Mouse (Mus musculus): ENCODE data around the gene Zap70. TPM values are rescaled to one million over a fixed set of nuclear protein-coding genes. Genes with fewer than 3 reads are reported as not detected.

The Zap70 gene
- polyA plus RNA-seq, 1 experiment from 2014 or later: 0.39 TPM

DNA sequence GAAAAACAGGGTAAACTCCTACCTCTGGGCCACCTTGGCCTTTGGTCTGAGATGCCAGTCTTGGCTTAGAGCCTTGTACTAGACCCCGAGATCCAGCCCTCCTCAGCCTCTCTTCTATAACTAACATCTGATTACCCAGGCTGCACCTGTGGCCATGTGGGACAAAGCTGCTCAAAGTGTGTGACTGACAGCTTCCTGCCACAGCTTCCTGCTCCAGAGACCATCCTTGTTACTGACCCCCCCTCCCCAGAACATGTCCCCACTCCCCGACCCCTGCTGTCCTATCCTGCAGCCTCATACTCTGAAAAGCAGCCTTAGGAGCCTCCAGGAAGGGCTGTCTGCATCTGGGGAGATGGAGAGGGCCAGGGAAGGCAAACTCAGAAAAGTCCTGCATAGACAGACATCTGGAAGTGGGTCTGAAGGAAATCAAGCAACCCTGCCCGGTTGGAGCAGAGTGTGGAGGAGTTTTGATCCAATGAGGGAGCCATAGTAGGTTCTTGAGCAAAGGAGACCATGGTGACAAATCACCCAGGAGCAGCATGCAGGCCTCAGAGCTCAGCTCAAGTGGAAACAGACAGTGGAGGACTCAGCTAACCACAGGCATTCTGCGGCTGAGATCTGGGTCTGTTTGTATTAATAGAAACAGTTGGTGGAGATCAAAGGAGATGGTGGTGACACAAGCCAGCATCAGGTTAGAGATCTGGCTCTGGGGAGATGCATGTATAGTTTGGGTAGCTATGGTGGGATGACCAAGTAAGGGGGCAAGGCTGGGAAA, 5.0 kb downstream of the Zap70 start:
- Histone ChIP-seq H3K9me3 (ENCODE audit: control insufficient read depth, low read length) (no peaks in the 10 kb centered on the region), H3K4me2 (replicated peaks; ENCODE audit: low read depth, low read length) (no peak overlapping the region), H3K4me3 (ENCODE audit: low read depth, low read length) (no peak overlapping the region), H3K9ac (ENCODE audit: low read depth, low read length) (no peak overlapping the region), H3K36me3 (ENCODE audit: control insufficient read depth, insufficient read depth, low read length) (no peaks in the 10 kb centered on the region), H3K4me1 (replicated peaks; ENCODE audit: control insufficient read depth, insufficient read depth, low read length) (0 out of 2 replicates have a peak, but pooled peaks cover 3% of the 10 kb centered on the region), H3K27ac (ENCODE audit: low read depth, low read length) (no peak overlapping the region), H3K27me3 (ENCODE audit: control insufficient read depth, insufficient read depth, low read length) (peaks cover 5% of the 10 kb centered on the region; the same call in 1 of the 2 replicates)
- no peak for DNase-seq (ENCODE audit: low spot score)
- no peak for ATAC-seq (ENCODE audit: low FRiP score)
- WGBS: 76% methylated on average over 4 of the region's 4 CpGs

DNA sequence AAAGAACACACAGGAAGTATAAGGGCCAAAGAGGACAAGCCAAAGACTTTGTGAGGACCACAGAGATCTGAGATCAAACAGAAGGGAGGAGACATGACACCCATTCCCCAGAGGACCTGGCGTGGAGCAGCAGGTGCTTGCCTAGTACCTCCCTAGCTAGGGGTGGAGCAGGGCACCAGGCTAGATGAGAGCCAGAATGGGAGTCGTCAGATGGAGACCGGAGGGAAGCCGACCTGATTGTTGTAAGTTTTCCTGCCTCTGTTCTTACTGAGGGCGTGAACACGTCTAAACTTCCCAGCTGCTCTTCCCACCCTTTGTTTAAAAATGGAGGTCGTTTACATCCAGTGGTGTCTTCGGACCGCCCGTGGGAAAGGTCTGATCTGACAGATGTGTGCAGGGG, 5.7 kb downstream of the Zap70 start:
- Histone ChIP-seq H3K36me3 (ENCODE audit: control insufficient read depth, insufficient read depth, low read length) (no peaks in the 10 kb centered on the region), H3K9me3 (ENCODE audit: control insufficient read depth, low read length) (no peaks in the 10 kb centered on the region), H3K27ac (ENCODE audit: low read depth, low read length) (no peak overlapping the region), H3K4me3 (ENCODE audit: low read depth, low read length) (no peak overlapping the region), H3K4me1 (replicated peaks; ENCODE audit: control insufficient read depth, insufficient read depth, low read length) (0 out of 2 replicates have a peak, but pooled peaks cover 3% of the 10 kb centered on the region), H3K4me2 (replicated peaks; ENCODE audit: low read depth, low read length) (no peak overlapping the region), H3K9ac (ENCODE audit: low read depth, low read length) (no peak overlapping the region), H3K27me3 (ENCODE audit: control insufficient read depth, insufficient read depth, low read length) (peaks cover 5% of the 10 kb centered on the region; the same call in 1 of the 2 replicates)
- ATAC-seq (ENCODE audit: low FRiP score): no peak
- WGBS: 53% methylated on average over 10 of the region's 10 CpGs
- no peak for DNase-seq (ENCODE audit: low spot score)

DNA sequence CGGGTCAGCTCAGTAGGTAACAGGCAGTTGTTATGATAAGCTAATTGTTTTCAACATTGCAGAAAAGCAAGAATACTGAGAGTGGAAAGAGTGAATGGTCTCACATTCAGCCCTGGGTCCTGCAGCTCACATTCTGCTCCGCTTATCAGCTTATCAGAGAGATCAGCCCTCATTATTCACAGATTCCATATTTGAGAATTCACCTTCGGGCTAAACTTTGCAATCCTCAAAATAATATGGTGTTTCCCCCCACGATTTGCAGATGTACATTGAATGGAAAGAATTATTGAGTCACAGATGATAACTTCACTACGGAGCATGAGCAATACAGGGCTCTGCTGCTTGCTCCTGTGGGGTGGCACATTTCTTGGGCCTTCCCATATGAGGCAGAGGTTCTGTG, 7.2 kb downstream of the Zap70 start:
- Histone ChIP-seq H3K36me3 (ENCODE audit: control insufficient read depth, insufficient read depth, low read length) (no peaks in the 10 kb centered on the region), H3K27ac (ENCODE audit: low read depth, low read length) (no peak overlapping the region), H3K27me3 (ENCODE audit: control insufficient read depth, insufficient read depth, low read length) (peaks cover 5% of the 10 kb centered on the region; the same call in 1 of the 2 replicates), H3K4me1 (replicated peaks; ENCODE audit: control insufficient read depth, insufficient read depth, low read length) (0 out of 2 replicates have a peak, but pooled peaks cover 3% of the 10 kb centered on the region), H3K4me3 (ENCODE audit: low read depth, low read length) (no peak overlapping the region), H3K9ac (ENCODE audit: low read depth, low read length) (no peak overlapping the region), H3K9me3 (ENCODE audit: control insufficient read depth, low read length) (no peaks in the 10 kb centered on the region), H3K4me2 (replicated peaks; ENCODE audit: low read depth, low read length) (no peak overlapping the region)
- DNase-seq (ENCODE audit: low spot score) (no peak), ATAC-seq (ENCODE audit: low FRiP score) (no peak)
- 84% methylated on average over 5 of the region's 5 CpGs for WGBS

DNA sequence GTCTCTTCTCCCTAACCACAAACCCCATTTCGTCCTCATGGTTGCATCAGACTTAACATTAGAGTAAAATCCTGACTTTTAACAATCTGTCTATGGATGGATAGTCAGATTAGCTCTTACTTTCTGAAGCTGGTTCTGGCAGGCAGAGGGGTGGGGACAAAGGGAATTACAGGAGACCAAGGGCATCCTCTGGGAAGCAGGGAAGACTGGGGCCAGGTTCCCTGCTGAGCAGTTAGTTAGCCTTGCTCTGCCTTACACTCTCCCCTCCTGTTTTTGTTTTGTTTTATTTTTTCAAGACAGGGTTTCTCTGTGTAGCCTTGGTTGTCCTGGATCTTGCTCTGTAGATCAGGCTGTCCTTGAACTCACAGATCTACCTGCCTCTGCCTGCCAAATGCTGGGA, 8.4 kb downstream of the Zap70 start:
- no peak overlapping the region for H3K4me2 ChIP-seq (replicated peaks; ENCODE audit: low read depth, low read length)
- peaks cover 5% of the 10 kb centered on the region; the same call in 1 of the 2 replicates for H3K27me3 ChIP-seq (ENCODE audit: control insufficient read depth, insufficient read depth, low read length)
- H3K4me3 ChIP-seq (ENCODE audit: low read depth, low read length): no peak overlapping the region
- no peaks in the 10 kb centered on the region for H3K9me3 ChIP-seq (ENCODE audit: control insufficient read depth, low read length)
- H3K9ac ChIP-seq (ENCODE audit: low read depth, low read length): no peak overlapping the region
- no peak for ATAC-seq (ENCODE audit: low FRiP score)
- H3K36me3 ChIP-seq (ENCODE audit: control insufficient read depth, insufficient read depth, low read length): no peaks in the 10 kb centered on the region
- H3K27ac ChIP-seq (ENCODE audit: low read depth, low read length): no peak overlapping the region
- WGBS: 91% methylated on average over 1 of the region's 1 CpGs
- DNase-seq (ENCODE audit: low spot score): no peak
- 0 out of 2 replicates have a peak, but pooled peaks cover 3% of the 10 kb centered on the region for H3K4me1 ChIP-seq (replicated peaks; ENCODE audit: control insufficient read depth, insufficient read depth, low read length)

DNA sequence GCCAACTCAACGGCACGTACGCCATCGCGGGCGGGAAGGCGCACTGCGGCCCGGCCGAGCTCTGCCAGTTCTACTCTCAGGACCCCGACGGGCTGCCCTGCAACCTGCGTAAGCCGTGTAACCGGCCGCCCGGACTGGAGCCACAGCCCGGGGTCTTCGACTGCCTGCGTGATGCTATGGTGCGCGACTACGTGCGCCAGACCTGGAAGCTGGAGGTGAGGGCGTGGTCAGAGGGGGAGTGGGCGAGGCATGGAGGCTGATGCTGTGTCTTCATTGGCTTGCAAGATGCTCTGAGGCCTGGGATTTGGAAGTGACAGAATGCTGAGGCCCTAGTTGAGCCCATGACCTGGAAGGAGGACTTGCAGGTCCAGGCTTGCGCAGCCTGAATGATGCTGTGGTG, 9.4 kb downstream of the Zap70 start:
- Histone ChIP-seq H3K4me1 (replicated peaks; ENCODE audit: control insufficient read depth, insufficient read depth, low read length) (0 out of 2 replicates have a peak, but pooled peaks cover 3% of the 10 kb centered on the region), H3K9me3 (ENCODE audit: control insufficient read depth, low read length) (no peaks in the 10 kb centered on the region), H3K27ac (ENCODE audit: low read depth, low read length) (no peak overlapping the region), H3K36me3 (ENCODE audit: control insufficient read depth, insufficient read depth, low read length) (no peaks in the 10 kb centered on the region), H3K4me2 (replicated peaks; ENCODE audit: low read depth, low read length) (peak overlapping the region; percentile 36), H3K4me3 (ENCODE audit: low read depth, low read length) (peak overlapping the region; percentile 4; the same call in 1 of the 2 replicates), H3K9ac (ENCODE audit: low read depth, low read length) (no peak overlapping the region), H3K27me3 (ENCODE audit: control insufficient read depth, insufficient read depth, low read length) (peaks cover 5% of the 10 kb centered on the region; the same call in 1 of the 2 replicates)
- 18% methylated on average over 27 of the region's 27 CpGs for WGBS
- ATAC-seq (ENCODE audit: low FRiP score) (no peak), DNase-seq (ENCODE audit: low spot score) (peak; percentile 39)

DNA sequence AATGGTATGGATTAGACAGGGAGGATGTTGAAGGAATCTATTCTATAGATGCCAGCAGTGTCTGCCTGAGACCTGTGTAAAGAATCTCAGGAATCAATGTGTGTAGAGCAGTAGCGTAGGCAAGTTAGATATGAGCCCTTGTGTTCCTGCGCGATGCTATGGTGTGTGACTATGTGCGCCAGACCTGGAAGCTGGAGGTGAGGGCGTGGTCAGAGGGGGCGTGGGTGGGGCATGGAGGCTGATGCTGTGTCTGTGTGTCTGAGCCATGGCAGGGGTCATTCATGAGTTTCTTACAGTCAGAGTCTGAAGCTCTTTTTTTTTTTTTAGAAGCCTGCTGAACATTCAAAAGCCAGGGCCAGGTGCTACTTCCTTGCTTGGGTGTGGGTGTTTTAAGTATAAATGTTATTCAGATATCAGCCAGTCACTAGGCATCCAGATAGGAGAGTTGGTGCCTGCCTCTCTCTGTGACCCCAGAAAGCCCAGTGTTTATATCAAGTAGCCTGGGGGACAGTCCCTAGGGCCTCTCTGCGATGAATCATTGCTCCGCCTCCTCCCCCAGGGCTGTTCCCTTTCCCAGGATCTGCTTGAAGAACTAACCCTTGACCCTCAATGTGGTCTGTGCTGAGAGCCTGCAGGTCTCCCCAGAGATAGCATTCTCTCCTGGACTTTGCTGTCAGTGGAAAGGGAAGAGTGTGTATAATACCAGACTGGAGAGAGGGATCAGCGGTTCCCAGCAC, 10.8 kb downstream of the Zap70 start:
- Histone ChIP-seq H3K36me3 (ENCODE audit: control insufficient read depth, insufficient read depth, low read length) (no peaks in the 10 kb centered on the region), H3K4me2 (replicated peaks; ENCODE audit: low read depth, low read length) (no peak overlapping the region), H3K9me3 (ENCODE audit: control insufficient read depth, low read length) (no peaks in the 10 kb centered on the region), H3K4me1 (replicated peaks; ENCODE audit: control insufficient read depth, insufficient read depth, low read length) (0 out of 2 replicates have a peak, but pooled peaks cover 3% of the 10 kb centered on the region), H3K4me3 (ENCODE audit: low read depth, low read length) (no peak overlapping the region), H3K27ac (ENCODE audit: low read depth, low read length) (no peak overlapping the region), H3K27me3 (ENCODE audit: control insufficient read depth, insufficient read depth, low read length) (peaks cover 5% of the 10 kb centered on the region; the same call in 1 of the 2 replicates), H3K9ac (ENCODE audit: low read depth, low read length) (no peak overlapping the region)
- ATAC-seq (ENCODE audit: low FRiP score): no peak
- DNase-seq (ENCODE audit: low spot score): no peak
- WGBS: 87% methylated on average over 9 of the region's 9 CpGs

DNA sequence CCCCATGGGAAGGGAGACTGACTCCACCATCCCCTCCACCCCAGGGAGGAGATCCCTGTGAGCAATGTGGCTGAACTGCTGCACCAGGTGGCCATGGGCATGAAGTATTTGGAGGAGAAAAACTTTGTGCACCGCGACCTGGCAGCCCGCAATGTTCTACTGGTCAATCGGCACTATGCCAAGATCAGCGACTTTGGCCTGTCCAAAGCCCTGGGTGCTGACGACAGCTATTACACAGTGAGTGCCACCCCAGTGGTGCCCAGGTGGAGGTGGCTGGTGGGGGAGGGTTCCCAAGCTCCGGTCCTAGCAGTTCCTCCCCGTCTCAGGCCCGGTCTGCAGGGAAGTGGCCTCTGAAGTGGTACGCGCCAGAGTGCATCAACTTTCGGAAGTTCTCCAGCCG, 19.2 kb downstream of the Zap70 start:
- 93% methylated on average over 13 of the region's 13 CpGs for WGBS
- H3K4me3 ChIP-seq (ENCODE audit: low read depth, low read length): no peak overlapping the region
- H3K27ac ChIP-seq (ENCODE audit: low read depth, low read length): no peak overlapping the region
- no peaks in the 10 kb centered on the region for H3K9me3 ChIP-seq (ENCODE audit: control insufficient read depth, low read length)
- H3K9ac ChIP-seq (ENCODE audit: low read depth, low read length): no peak overlapping the region
- ATAC-seq (ENCODE audit: low FRiP score): no peak
- no peak for DNase-seq (ENCODE audit: low spot score)
- no peaks in the 10 kb centered on the region for H3K27me3 ChIP-seq (ENCODE audit: control insufficient read depth, insufficient read depth, low read length)
- H3K36me3 ChIP-seq (ENCODE audit: control insufficient read depth, insufficient read depth, low read length): no peaks in the 10 kb centered on the region
- no peak overlapping the region for H3K4me2 ChIP-seq (replicated peaks; ENCODE audit: low read depth, low read length)
- H3K4me1 ChIP-seq (replicated peaks; ENCODE audit: control insufficient read depth, insufficient read depth, low read length): 0 out of 2 replicates have a peak, but pooled peaks cover 3% of the 10 kb centered on the region

DNA sequence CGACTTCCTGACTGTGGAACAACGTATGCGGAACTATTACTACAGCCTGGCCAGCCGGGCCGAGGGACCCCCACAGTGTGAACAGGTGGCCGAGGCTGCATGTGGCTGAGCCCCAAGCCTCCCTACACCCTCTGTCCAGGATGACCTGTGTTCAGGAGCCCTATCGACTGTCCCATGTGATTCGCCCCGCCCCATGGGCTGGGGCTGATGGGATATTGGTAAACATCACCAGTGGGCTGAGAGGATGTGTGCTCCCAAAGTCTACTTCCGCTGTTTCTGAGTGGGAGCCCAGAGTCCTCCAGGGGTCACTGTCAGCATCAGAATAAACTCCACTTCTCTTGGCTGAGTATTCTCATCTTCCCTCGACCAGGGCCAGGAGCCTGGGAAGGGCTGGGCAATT, 20.9 kb downstream of the Zap70 start:
- 85% methylated on average over 11 of the region's 11 CpGs for WGBS
- 0 out of 2 replicates have a peak, but pooled peaks cover 3% of the 10 kb centered on the region for H3K4me1 ChIP-seq (replicated peaks; ENCODE audit: control insufficient read depth, insufficient read depth, low read length)
- H3K27me3 ChIP-seq (ENCODE audit: control insufficient read depth, insufficient read depth, low read length): no peaks in the 10 kb centered on the region
- no peak overlapping the region for H3K4me2 ChIP-seq (replicated peaks; ENCODE audit: low read depth, low read length)
- H3K9me3 ChIP-seq (ENCODE audit: control insufficient read depth, low read length): no peaks in the 10 kb centered on the region
- no peak overlapping the region for H3K27ac ChIP-seq (ENCODE audit: low read depth, low read length)
- H3K9ac ChIP-seq (ENCODE audit: low read depth, low read length): no peak overlapping the region
- no peak overlapping the region for H3K4me3 ChIP-seq (ENCODE audit: low read depth, low read length)
- ATAC-seq (ENCODE audit: low FRiP score) (no peak), DNase-seq (ENCODE audit: low spot score) (no peak)
- H3K36me3 ChIP-seq (ENCODE audit: control insufficient read depth, insufficient read depth, low read length): no peaks in the 10 kb centered on the region

All from hindbrain, embryonic 11.5 days (tissue).